Mouse (Mus musculus) limb, embryonic 10.5 days (tissue): Measurements from ENCODE around the gene Fbh1. TPM values are rescaled to one million over a fixed set of nuclear protein-coding genes. Genes with fewer than 3 reads are reported as not detected.
"Not testable (repeated sequence)": the region's sequence is repeated elsewhere in the genome, so short reads cannot be mapped to it uniquely, and the experiment has no call there.

Source experiments
- DNase-seq: peaks from one replicate; pipeline ENCODE4 v3.0.0-alpha.2; 2017; ENCODE audit warnings: low spot score
- H3K27ac ChIP-seq: fragments of 300-500 bp; sonication (generic); 2 replicates; pipeline ENCODE4 v1.5.1; 2016; ENCODE audit warnings: mild to moderate bottlenecking
- H3K27me3 ChIP-seq: fragments of 300-500 bp; sonication (generic); 2 replicates; pipeline ENCODE4 v1.6.1; 2016; ENCODE audit warnings: low read depth, mild to moderate bottlenecking; ENCODE audit not compliant: poor library complexity, severe bottlenecking
- H3K36me3 ChIP-seq: fragments of 300-500 bp; sonication (generic); 2 replicates; pipeline ENCODE4 v1.6.1; 2016; ENCODE audit warnings: mild to moderate bottlenecking, moderate library complexity
- H3K4me1 ChIP-seq: fragments of 300-500 bp; sonication (generic); 2 replicates; pipeline ENCODE4 v1.6.1; 2016
- H3K4me3 ChIP-seq: fragments of 300-500 bp; sonication (generic); 2 replicates; pipeline ENCODE4 v1.5.1; 2016; ENCODE audit warnings: mild to moderate bottlenecking, moderate library complexity
- H3K9me3 ChIP-seq: fragments of 300-500 bp; sonication (generic); replicated peaks from 2 replicates; pipeline ENCODE4 v1.6.1; 2016; ENCODE audit warnings: mild to moderate bottlenecking
- WGBS: fragments of 180-500 bp; shearing (Covaris S2); methylation state at CpG from one replicate; pipeline ENCODE4 v1.1.7; 2016; 5-methylcytosine and 5-hydroxymethylcytosine counted together
- polyA plus RNA-seq: library from polyadenylated mRNA; unstranded; fragments of >200 nt; fragmentation: Nextera tagmentation; extraction: Ambion mirVana; gene quantifications from 2 replicates; pipeline ENCODE4 v1.2.1, GENCODE M21; 2016

The Fbh1 gene
- polyA plus RNA-seq, 1 experiment from 2014 or later: 118 TPM

DNA sequence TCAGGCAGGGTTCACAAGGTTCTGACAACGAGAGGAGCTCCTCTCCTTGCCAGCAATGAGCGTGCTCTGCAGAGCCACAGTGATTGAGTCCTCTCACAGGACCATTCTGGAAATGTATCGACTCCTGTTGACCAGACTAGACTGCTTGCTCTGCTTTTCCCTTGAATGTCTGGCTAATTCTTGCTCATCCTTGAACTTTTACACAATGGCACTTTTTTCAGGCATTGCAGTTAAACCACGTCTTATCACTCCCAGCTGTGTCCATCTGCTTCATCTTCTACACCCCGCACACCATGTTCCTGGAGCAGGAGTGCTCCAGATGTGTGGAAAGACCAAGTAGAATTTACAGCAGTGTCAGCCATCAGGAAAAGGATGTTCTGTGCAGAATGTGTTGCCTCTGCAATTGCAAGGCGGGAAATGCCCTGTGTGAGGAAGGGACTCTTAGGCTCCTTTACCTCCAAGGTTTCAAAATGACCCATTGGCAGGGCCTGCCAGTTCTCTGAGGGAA lies 64.8 kb downstream of the Fbh1 start:
- 86% methylated on average over 6 of the region's 6 CpGs for WGBS

DNA sequence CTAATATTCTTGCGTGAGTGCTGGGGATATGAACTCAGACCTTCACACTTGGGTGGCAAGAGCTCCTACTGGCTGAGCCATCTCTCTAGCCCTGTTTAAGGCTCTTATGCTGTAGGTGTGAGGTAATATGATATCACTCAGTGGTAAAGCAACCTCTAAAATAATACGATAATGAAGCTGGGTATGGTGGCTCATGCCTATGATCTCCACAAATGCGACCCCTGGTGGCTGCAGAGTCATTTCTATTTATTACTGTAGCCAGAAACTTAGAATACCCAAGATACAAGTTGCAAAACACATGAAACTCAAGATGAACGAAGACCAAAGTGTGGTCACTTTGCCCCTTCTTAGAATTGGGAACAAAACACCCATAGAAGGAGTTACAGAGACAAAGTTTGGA lies 67.3 kb downstream of the Fbh1 start:
- peaks cover 37% of the 10 kb centered on the region for H3K27me3 ChIP-seq

More for the DNA sequence above, 64.8 kb downstream of the Fbh1 start:
- H3K27me3 ChIP-seq: peaks cover 13% of the 10 kb centered on the region
- H3K4me1 ChIP-seq: no peaks in the 10 kb centered on the region
- 0 out of 2 replicates have a peak, but pooled peaks cover 1% of the 10 kb centered on the region for H3K9me3 ChIP-seq
- H3K36me3 ChIP-seq: no peaks in the 10 kb centered on the region
- H3K4me3 ChIP-seq: no peak overlapping the region
- H3K27ac ChIP-seq: no peak overlapping the region
- DNase-seq: no peak

DNA sequence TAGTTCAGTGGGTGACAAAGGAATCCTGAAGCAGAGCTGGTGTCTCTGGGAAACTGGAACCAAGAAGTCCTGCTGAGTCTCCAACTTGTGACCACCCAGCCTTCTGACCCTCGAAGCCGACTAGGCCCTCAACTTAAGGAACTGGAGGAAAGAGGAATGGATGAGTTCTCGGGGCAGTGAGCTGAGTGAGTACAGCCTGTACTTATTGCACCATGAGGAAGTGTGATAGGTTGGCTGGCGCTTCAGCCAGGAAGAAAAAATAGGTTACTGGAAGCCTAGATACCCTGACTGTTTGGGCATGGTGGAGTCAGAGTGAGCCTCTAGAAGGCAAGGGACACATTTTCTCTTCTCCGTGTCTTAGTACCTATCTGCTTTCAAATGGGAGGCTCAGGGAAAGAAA lies 68.8 kb downstream of the Fbh1 start:
- Histone ChIP-seq H3K36me3 (no peaks in the 10 kb centered on the region), H3K27ac (no peak overlapping the region), H3K9me3 (0 out of 2 replicates have a peak, but pooled peaks cover 3% of the 10 kb centered on the region), H3K4me1 (peaks cover 14% of the 10 kb centered on the region), H3K27me3 (peaks cover 52% of the 10 kb centered on the region), H3K4me3 (no peak overlapping the region)
- no peak for DNase-seq
- WGBS: 80% methylated on average over 5 of the region's 5 CpGs

More for the DNA sequence above, 67.3 kb downstream of the Fbh1 start:
- H3K36me3 ChIP-seq, H3K9me3 ChIP-seq, H3K27ac ChIP-seq, H3K4me3 ChIP-seq: not testable (repeated sequence)
- peaks cover 12% of the 10 kb centered on the region for H3K4me1 ChIP-seq
- WGBS: 63% methylated on average over 4 of the region's 4 CpGs
- peak; percentile 40 for DNase-seq

DNA sequence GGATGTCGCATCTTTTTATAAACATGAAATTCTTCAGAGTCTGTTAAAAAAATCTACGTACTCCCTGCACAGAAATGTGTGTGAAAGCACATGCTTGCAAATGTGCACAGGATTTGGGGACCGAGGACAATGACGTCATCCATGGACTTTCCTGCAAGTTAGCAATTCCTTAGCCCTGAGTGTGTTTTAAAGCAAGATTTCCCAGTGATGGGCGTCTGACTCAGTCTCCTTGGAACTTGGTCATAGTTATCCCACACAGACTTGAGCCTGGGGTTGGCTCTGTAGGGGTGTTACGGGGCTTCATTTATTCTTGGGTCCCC lies 70.7 kb downstream of the Fbh1 start:
- H3K4me3 ChIP-seq: peak overlapping the region; percentile 59
- WGBS: 36% methylated on average over 6 of the region's 6 CpGs

DNA sequence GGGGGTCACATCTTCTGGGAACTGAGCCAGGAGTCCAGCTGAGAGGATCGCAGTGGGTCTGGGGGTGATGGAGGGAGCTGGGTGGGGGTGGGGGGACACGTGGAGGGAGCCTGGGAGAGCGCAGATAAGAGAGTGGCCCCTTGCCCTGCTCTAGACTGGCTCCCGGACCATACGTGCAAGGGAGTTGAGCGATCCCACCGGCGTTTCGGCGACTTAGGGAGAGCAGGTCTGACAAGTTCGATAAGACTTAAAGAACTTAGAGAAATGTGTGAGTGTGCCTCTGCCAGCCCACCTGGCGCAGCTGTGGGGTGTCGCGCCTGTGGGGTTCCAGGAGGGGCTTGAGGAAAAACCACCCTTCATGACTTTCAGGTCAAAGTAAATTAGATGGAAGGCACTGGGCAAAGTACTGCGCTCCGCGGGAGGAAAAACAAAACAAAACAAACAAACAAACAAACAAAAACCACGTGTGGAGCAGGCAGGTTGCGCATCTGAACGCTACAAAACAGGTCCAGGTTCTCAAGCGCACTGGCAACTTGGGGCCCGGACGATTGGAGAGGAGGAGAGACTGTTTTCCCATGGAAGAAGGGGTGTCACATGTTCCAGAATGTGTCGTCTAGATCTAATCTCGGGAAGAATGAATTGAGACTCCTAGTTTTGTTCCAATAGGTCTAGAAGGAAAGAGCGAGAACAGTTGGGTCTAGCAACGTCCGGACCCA lies 71.2 kb downstream of the Fbh1 start:
- WGBS: 4% methylated on average over 28 of the region's 28 CpGs
- H3K27ac ChIP-seq: peak overlapping the region; percentile 5; the same call in 1 of the 2 replicates
- peak; percentile 47 for DNase-seq
- H3K4me1 ChIP-seq: peaks cover 14% of the 10 kb centered on the region
- peaks cover 52% of the 10 kb centered on the region for H3K27me3 ChIP-seq
- no peaks in the 10 kb centered on the region for H3K36me3 ChIP-seq
- peak overlapping the region; percentile 59 for H3K4me3 ChIP-seq
- 0 out of 2 replicates have a peak, but pooled peaks cover 3% of the 10 kb centered on the region for H3K9me3 ChIP-seq

More for the DNA sequence above, 70.7 kb downstream of the Fbh1 start:
- Histone ChIP-seq H3K27me3 (peaks cover 52% of the 10 kb centered on the region), H3K9me3 (0 out of 2 replicates have a peak, but pooled peaks cover 3% of the 10 kb centered on the region), H3K4me1 (peaks cover 14% of the 10 kb centered on the region), H3K36me3 (no peaks in the 10 kb centered on the region), H3K27ac (no peak overlapping the region)
- peak; percentile 30 for DNase-seq

DNA sequence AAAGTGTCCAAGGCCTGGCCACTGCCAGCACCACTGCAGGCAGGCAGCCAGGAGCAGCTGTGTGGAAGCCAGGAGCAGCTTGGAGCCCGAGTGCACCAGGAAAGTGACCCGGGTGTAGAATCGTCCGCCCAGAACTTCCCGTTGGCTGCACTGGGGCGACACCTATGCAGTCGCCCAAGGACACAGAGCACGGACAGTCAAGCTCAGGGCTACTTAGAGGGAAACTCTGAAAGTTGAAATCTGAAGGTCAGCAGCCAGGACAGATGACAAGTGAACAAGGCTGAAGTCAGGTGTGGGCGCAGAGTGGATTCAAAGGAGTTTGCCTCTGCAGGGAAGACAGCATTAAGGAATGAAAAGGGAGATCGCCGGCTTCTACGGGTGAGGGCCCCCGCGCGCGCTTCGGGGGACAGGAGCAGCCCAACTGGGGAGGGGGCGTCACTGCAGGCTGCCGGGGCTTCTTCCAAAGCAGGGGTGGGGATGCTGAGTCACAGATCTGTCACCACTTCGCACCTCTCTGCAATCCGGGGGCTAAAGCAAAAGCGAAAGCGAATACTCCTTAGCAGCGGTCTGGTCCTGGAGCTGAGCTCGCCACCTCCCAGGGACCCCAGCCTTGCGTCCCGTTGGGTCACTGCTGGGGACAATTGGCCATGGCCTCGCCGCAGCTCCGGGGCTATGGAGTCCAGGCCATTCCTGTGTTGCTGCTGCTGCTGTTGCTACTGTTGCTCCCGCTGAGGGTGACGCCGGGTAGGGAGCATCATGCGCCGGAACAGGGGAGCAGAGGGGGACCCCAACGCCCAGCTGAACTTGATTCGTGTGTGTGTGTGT lies 72.0 kb downstream of the Fbh1 start, which contains the start of gene Il15ra:
Gene Il15ra (plus strand): TSS at position 90 of the 825 bp plus-strand sequence.
- Histone ChIP-seq H3K27ac (peak within 1 kb of the TSS; percentile 5), H3K4me3 (peak within 1 kb of the TSS; percentile 59), H3K36me3 (no peaks in the 10 kb centered on the region), H3K4me1 (peaks cover 14% of the 10 kb centered on the region), H3K9me3 (0 out of 2 replicates have a peak, but pooled peaks cover 3% of the 10 kb centered on the region), H3K27me3 (peaks cover 52% of the 10 kb centered on the region)
- peak; percentile 64 for DNase-seq
- under 1% methylated on average over 37 of the region's 37 CpGs for WGBS

DNA sequence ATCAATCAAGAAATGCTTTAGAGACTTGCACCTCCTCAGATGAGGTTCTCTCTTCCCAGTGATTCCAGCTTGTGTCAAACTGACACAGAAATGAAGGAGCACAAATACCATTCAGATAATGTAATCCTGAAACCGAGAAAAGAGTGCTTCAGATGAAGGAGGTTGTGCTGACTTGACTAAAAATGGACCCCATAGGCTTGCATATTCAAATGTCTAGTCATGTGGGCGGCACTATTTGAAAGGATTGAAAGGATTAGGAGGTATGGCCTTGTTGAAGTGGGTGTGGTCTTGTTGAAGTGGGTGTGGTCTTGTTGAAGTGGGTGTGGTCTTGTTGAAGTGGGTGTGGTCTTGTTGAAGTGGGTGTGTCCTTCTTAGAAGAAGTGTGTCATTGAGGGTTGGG lies 77.5 kb downstream of the Fbh1 start:
- no peaks in the 10 kb centered on the region for H3K36me3 ChIP-seq
- H3K9me3 ChIP-seq: no peaks in the 10 kb centered on the region
- WGBS: 87% methylated on average over 2 of the region's 2 CpGs
- no peak overlapping the region for H3K4me3 ChIP-seq
- H3K27ac ChIP-seq: no peak overlapping the region
- peaks cover 13% of the 10 kb centered on the region for H3K27me3 ChIP-seq
- H3K4me1 ChIP-seq: peaks cover under 1% of the 10 kb centered on the region; the same call in 1 of the 2 replicates
- no peak for DNase-seq

DNA sequence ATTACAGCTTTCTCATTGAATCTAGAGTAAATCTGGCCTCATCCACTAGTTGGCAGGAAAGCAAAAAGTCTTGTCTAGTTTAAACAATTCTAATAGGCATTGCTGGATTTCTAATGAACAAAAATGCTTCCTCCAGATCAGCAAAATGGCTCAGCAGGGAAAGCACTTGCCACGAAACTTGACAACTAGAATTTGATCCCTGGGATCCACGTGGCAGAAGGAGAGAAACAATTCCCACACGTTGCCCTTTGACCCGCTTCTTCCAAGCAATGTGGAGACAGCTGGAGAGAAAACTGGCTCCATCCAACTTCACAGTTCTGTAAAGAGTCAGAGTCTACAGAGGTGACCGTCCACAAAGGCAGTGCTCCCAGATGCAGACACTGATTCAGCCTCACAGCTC lies 78.4 kb downstream of the Fbh1 start:
- Histone ChIP-seq H3K27ac (no peak overlapping the region), H3K9me3 (no peaks in the 10 kb centered on the region), H3K4me1 (no peaks in the 10 kb centered on the region), H3K27me3 (peaks cover 4% of the 10 kb centered on the region), H3K36me3 (no peaks in the 10 kb centered on the region), H3K4me3 (no peak overlapping the region)
- DNase-seq: no peak
- 66% methylated on average over 5 of the region's 5 CpGs for WGBS

DNA sequence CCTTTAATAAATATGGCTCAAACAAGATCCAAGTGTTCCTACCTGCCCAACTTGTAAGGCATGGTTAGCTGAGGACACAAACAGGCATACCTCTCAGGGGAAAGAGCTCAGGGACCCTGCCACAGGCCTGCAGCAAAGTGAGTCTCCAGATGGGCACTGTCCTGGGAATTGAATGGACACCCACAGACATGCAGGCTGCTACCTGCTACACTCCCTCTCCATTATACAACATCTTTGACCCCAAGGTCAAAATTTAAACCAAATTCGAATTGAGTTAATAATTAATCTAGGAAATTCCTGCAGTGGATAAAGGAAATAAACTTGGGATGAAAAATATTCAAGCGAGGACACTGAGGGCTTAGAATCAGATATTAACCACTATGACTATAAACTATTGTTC lies 81.5 kb downstream of the Fbh1 start:
- Histone ChIP-seq H3K9me3 (no peaks in the 10 kb centered on the region), H3K27me3 (no peaks in the 10 kb centered on the region), H3K4me3 (no peak overlapping the region), H3K4me1 (no peaks in the 10 kb centered on the region), H3K27ac (no peak overlapping the region), H3K36me3 (no peaks in the 10 kb centered on the region)
- 74% methylated on average over 2 of the region's 2 CpGs for WGBS
- DNase-seq: no peak

DNA sequence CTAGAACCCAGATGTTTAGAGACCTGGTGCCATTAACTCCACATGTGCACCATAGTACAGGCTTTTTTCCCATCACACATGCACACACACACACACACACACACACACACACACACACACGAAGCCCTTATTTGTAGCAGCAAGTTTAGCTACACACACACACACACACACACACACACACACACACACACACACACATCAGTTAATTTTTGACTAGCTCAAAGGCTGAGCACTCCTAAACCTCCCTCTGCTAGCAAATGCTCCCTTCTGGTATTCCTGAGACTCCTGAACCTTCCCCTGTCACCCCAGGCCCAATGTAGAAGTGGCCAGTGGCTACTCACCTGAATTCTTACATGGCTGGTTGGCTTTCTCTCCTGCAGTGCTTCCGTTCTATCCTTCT lies 83.3 kb downstream of the Fbh1 start:
- WGBS: 78% methylated on average over 2 of the region's 2 CpGs
- H3K27ac ChIP-seq: no peak overlapping the region
- no peaks in the 10 kb centered on the region for H3K4me1 ChIP-seq
- no peaks in the 10 kb centered on the region for H3K27me3 ChIP-seq
- H3K9me3 ChIP-seq: no peaks in the 10 kb centered on the region
- H3K36me3 ChIP-seq: no peaks in the 10 kb centered on the region
- no peak overlapping the region for H3K4me3 ChIP-seq
- DNase-seq: no peak

DNA sequence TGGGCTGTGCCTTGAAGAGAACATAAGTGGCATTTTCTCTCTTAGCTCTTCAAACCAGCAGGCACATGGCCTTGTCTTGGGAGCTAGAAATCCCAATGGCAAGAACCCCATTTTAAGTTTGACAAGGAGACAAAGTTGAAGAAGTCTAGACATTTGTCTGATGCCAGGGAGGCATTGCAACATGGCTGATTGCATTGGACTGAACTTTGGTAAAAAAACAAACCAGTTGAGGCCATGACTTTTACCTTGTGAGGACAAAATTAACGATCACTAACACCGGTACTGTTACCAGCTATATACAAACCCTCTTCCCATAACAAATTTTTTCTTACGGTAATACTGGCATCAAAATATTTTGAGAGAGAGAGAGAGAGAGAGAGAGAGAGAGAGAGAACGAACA lies 84.0 kb downstream of the Fbh1 start:
- Histone ChIP-seq H3K36me3 (no peaks in the 10 kb centered on the region), H3K4me1 (no peaks in the 10 kb centered on the region), H3K9me3 (no peaks in the 10 kb centered on the region), H3K27ac (no peak overlapping the region), H3K27me3 (no peaks in the 10 kb centered on the region), H3K4me3 (no peak overlapping the region)
- WGBS: 94% methylated on average over 4 of the region's 4 CpGs
- no peak for DNase-seq
